Mouse (Mus musculus) large intestine, adult 2 months (tissue): ENCODE data around the gene Cradd. TPM values are rescaled to one million over a fixed set of nuclear protein-coding genes. Genes with fewer than 3 reads are reported as not detected.

ENCODE experiments used
- DNase-seq: peaks from one replicate; pipeline ENCODE4 v3.0.0-alpha.2; 2012; ENCODE audit warnings: low read depth, low spot score
- whole genome bisulfite sequencing: fragments of 180-500 bp; shearing (Covaris S2); methylation state at CpG from one replicate; pipeline ENCODE4 v1.1.7; 2018; 5-methylcytosine and 5-hydroxymethylcytosine counted together
- polyA plus RNA-seq: library from polyadenylated mRNA; depleted of rRNA; stranded (reverse); fragments of >200 nt; gene quantifications from 2 replicates; pipeline ENCODE4 v1.2.3, GENCODE M21; 2012

Cradd gene
- polyA plus RNA-seq, 1 experiment = 13.4 TPM

GRCm38 (mm10) chr10:95220536-95220935, 103.4 kb downstream of the Cradd start:
- no peak for DNase-seq
- 57% methylated on average over 3 of the region's 3 CpGs for WGBS

- 80% methylated on average over 9 of the region's 9 CpGs for WGBS
- DNase-seq = no peak
Measured at GRCm38 (mm10) chr10:95218683-95219060, 105.3 kb downstream of the Cradd start.

GRCm38 (mm10) chr10:95217956-95218682, 105.8 kb downstream of the Cradd start:
- no peak for DNase-seq
- 60% methylated on average over 18 of the region's 18 CpGs for WGBS

- 55% methylated on average over 15 of the region's 15 CpGs for WGBS
- DNase-seq = peak; percentile 25
Measured at GRCm38 (mm10) chr10:95215324-95215723, 108.6 kb downstream of the Cradd start.

GRCm38 (mm10) chr10:95213820-95214219, 110.1 kb downstream of the Cradd start:
- DNase-seq = no peak
- 75% methylated on average over 9 of the region's 9 CpGs for WGBS

GRCm38 (mm10) chr10:95213311-95213710, 110.6 kb downstream of the Cradd start:
- DNase-seq = no peak
- WGBS = 83% methylated on average over 8 of the region's 8 CpGs

GRCm38 (mm10) chr10:95211660-95212059, 112.3 kb downstream of the Cradd start:
- WGBS = 92% methylated on average over 8 of the region's 8 CpGs
- no peak for DNase-seq

GRCm38 (mm10) chr10:95210664-95211372, 113.1 kb downstream of the Cradd start:
- DNase-seq = no peak
- 82% methylated on average over 7 of the region's 7 CpGs for WGBS

- 78% methylated on average over 4 of the region's 4 CpGs for WGBS
- DNase-seq = no peak
Measured at GRCm38 (mm10) chr10:95210167-95210566, 113.8 kb downstream of the Cradd start.

- DNase-seq = no peak
- WGBS = 88% methylated on average over 8 of the region's 8 CpGs
Measured at GRCm38 (mm10) chr10:95207423-95207822, 116.5 kb downstream of the Cradd start.

GRCm38 (mm10) chr10:95201514-95201913, 122.4 kb downstream of the Cradd start:
- WGBS = 89% methylated on average over 8 of the region's 8 CpGs

GRCm38 (mm10) chr10:95200323-95200722, 123.6 kb downstream of the Cradd start:
- WGBS = 73% methylated on average over 7 of the region's 7 CpGs
- no peak for DNase-seq

More at GRCm38 (mm10) chr10:95201514-95201913, 122.4 kb downstream of the Cradd start:
- DNase-seq = no peak

- DNase-seq = no peak
- WGBS = 81% methylated on average over 11 of the region's 11 CpGs
Measured at GRCm38 (mm10) chr10:95199541-95200269, 124.2 kb downstream of the Cradd start.

GRCm38 (mm10) chr10:95197377-95197776, 126.6 kb downstream of the Cradd start:
- 84% methylated on average over 8 of the region's 8 CpGs for WGBS
- DNase-seq = no peak

- DNase-seq = no peak
- 88% methylated on average over 5 of the region's 5 CpGs for WGBS
Measured at GRCm38 (mm10) chr10:95195719-95196118, 128.2 kb downstream of the Cradd start.

GRCm38 (mm10) chr10:95194776-95195175, 129.2 kb downstream of the Cradd start:
- 89% methylated on average over 4 of the region's 4 CpGs for WGBS

GRCm38 (mm10) chr10:95193875-95194281, 130.1 kb downstream of the Cradd start:
- WGBS = 49% methylated on average over 11 of the region's 11 CpGs

More at GRCm38 (mm10) chr10:95194776-95195175, 129.2 kb downstream of the Cradd start:
- DNase-seq = no peak

GRCm38 (mm10) chr10:95191881-95192280, 132.1 kb downstream of the Cradd start:
- no peak for DNase-seq
- 37% methylated on average over 3 of the region's 3 CpGs for WGBS

More at GRCm38 (mm10) chr10:95193875-95194281, 130.1 kb downstream of the Cradd start:
- DNase-seq = no peak

- 81% methylated on average over 9 of the region's 9 CpGs for WGBS
- no peak for DNase-seq
Measured at GRCm38 (mm10) chr10:95191151-95191655, 132.7 kb downstream of the Cradd start.
